8 mouse cellular contexts compared by ENCODE assay signal in the genomic region with DNA sequence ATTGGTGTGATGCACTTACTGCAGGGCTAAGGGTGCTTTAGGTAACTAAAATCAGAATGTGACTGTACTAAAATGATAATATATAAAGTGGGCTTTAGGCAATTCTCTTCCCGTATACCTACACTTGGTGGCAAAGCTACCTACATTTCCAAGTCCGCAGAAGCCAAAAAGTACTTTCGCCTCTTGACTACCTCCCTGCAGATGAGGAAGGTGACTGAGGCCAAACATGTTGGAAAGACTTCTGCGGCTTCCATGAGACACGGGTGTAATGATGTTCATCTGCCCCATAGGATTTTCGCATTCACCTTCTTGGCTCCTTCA. TPM values are rescaled to one million over a fixed set of nuclear protein-coding genes. Genes with fewer than 3 reads are reported as not detected.
DNase-seq lines count a peak whose midpoint lies in the region; ATAC-seq and TF ChIP-seq lines count a peak whose summit lies in the region.

No protein-coding gene starts in this region.

- no peaks in the 10 kb centered on the region for H3K9me3 ChIP-seq in hindbrain, embryonic 14.5 days (ENCODE audit: control insufficient read depth, low read length)
- H3K9me3 ChIP-seq in midbrain, embryonic 12.5 days = no peaks in the 10 kb centered on the region

- no peak for TF ChIP-seq CTCF in kidney, adult 2 months (conservative IDR thresholded peaks at IDR 0.05; ENCODE audit: insufficient read depth, insufficient read length, low read depth, low read length)
- no peak for TF ChIP-seq CTCF in bone marrow, adult 2 months (IDR thresholded peaks at IDR 0.05; ENCODE audit: control insufficient read depth, insufficient read depth, low read length)

- TF ChIP-seq POLR2A in kidney, adult 2 months (IDR thresholded peaks at IDR 0.05; ENCODE audit: low read depth, low read length) = no peak
- no peak for TF ChIP-seq POLR2A in bone marrow, adult 2 months (IDR thresholded peaks at IDR 0.05; ENCODE audit: borderline replicate concordance, control insufficient read depth, low read depth, low read length)

- peak overlapping the region; percentile 78 for H3K4me3 ChIP-seq in kidney, adult 2 months (ENCODE audit: insufficient read depth, low read depth, low read length)
- H3K4me3 ChIP-seq in bone marrow, adult 2 months (replicated peaks; ENCODE audit: control insufficient read depth, low read depth, low read length) = peak overlapping the region; percentile 73
- H3K4me3 ChIP-seq in hindbrain, embryonic 14.5 days (replicated peaks; ENCODE audit: low read length) = peak overlapping the region; percentile 97
- peak overlapping the region; percentile 98 for H3K4me3 ChIP-seq in midbrain, embryonic 12.5 days

- ATAC-seq in hindbrain, embryonic 14.5 days (ENCODE audit: low FRiP score) = no peak
- no peak for ATAC-seq in midbrain, embryonic 12.5 days (ENCODE audit: low FRiP score, low read depth)

- DNase-seq in kidney, adult 2 months = no peak
- DNase-seq in kidney, adult 9 months = no peak
- DNase-seq in hindbrain, embryonic 14.5 days (ENCODE audit: low spot score) = no peak
- no peak for DNase-seq in embryo, embryonic 11 days
- no peak for DNase-seq in gastrocnemius, postnatal 4 days (ENCODE audit: low spot score in 2 of 2)
- no peak for DNase-seq in retina, postnatal 1 day

- 22% methylated on average over 6 of the region's 6 CpGs for WGBS in kidney, adult 2 months
- WGBS in bone marrow, adult 2 months = 13% methylated on average over 6 of the region's 6 CpGs
- 9% methylated on average over 6 of the region's 6 CpGs for WGBS in hindbrain, embryonic 14.5 days
- 13% methylated on average over 6 of the region's 6 CpGs for WGBS in midbrain, embryonic 12.5 days

- peaks cover 6% of the 10 kb centered on the region; the same call in 1 of the 2 replicates for H3K4me1 ChIP-seq in kidney, adult 2 months (ENCODE audit: control insufficient read depth, insufficient read depth, low read length)
- no peaks in the 10 kb centered on the region; the same call in 1 of the 2 replicates for H3K4me1 ChIP-seq in bone marrow, adult 2 months (ENCODE audit: control insufficient read depth, insufficient read depth, low read length)
- H3K4me1 ChIP-seq in hindbrain, embryonic 14.5 days (replicated peaks; ENCODE audit: control insufficient read depth, insufficient read depth, low read length) = peaks cover 48% of the 10 kb centered on the region
- peaks cover 46% of the 10 kb centered on the region for H3K4me1 ChIP-seq in midbrain, embryonic 12.5 days

- H3K9ac ChIP-seq in hindbrain, embryonic 14.5 days = peak overlapping the region; percentile 98
- H3K9ac ChIP-seq in midbrain, embryonic 12.5 days (replicated peaks) = peak overlapping the region; percentile 66

- H3K27me3 ChIP-seq in kidney, adult 2 months (replicated peaks; ENCODE audit: control insufficient read depth, insufficient read depth, low read length) = no peaks in the 10 kb centered on the region
- no peaks in the 10 kb centered on the region for H3K27me3 ChIP-seq in hindbrain, embryonic 14.5 days (ENCODE audit: control insufficient read depth, insufficient read depth, low read length)
- no peaks in the 10 kb centered on the region for H3K27me3 ChIP-seq in midbrain, embryonic 12.5 days

- no peaks in the 10 kb centered on the region for H3K36me3 ChIP-seq in kidney, adult 2 months (ENCODE audit: control insufficient read depth, insufficient read depth, low read length)
- peaks cover 21% of the 10 kb centered on the region for H3K36me3 ChIP-seq in hindbrain, embryonic 14.5 days (replicated peaks; ENCODE audit: control insufficient read depth, insufficient read depth)
- H3K36me3 ChIP-seq in midbrain, embryonic 12.5 days = peaks cover 13% of the 10 kb centered on the region; the same call in 1 of the 2 replicates

- peak overlapping the region; percentile 59; the same call in 1 of the 2 replicates for H3K27ac ChIP-seq in kidney, adult 2 months (ENCODE audit: insufficient read depth, low read depth, low read length)
- H3K27ac ChIP-seq in bone marrow, adult 2 months (ENCODE audit: control insufficient read depth, insufficient read depth, low read depth, low read length, poor library complexity) = no peak overlapping the region
- H3K27ac ChIP-seq in hindbrain, embryonic 14.5 days = peak overlapping the region; percentile 89
- H3K27ac ChIP-seq in midbrain, embryonic 12.5 days (replicated peaks) = peak overlapping the region; percentile 89

- peak overlapping the region; percentile 73 for H3K4me2 ChIP-seq in hindbrain, embryonic 14.5 days (replicated peaks)
- peak overlapping the region; percentile 76 for H3K4me2 ChIP-seq in midbrain, embryonic 12.5 days (replicated peaks)

RNA-seq across cellular contexts. Expression of a gene that starts 0.7 kb away (rescaled TPM):
- 30.2 and 34.2 TPM in 2 replicates for polyA plus RNA-seq in kidney, adult 2 months (2012; rRNA removed)
- polyA plus RNA-seq in bone marrow, adult 2 months (2011; ENCODE audit: insufficient read depth, insufficient read length, low replicate concordance, missing spikeins) = 8.2 and 15.6 TPM in 2 replicates
- 24.2 and 25.4 TPM in 2 replicates for polyA plus RNA-seq in hindbrain, embryonic 14.5 days (2014; fragmentation: Nextera tagmentation; extraction: Ambion mirVana)
- 31.2 and 38.5 TPM in 2 replicates for polyA plus RNA-seq in midbrain, embryonic 12.5 days (2016; fragmentation: Nextera tagmentation; extraction: Ambion mirVana)
- total RNA-seq in gastrocnemius, postnatal 4 days (2021) = 10 to 100 TPM; 54.6 to 59.9 TPM

RNA-seq across cellular contexts. Expression of a gene that starts 26.5 kb away (rescaled TPM):
- 43.2 and 55.0 TPM in 2 replicates for polyA plus RNA-seq in kidney, adult 2 months (2012; rRNA removed)
- 37.3 and 60.9 TPM in 2 replicates for polyA plus RNA-seq in bone marrow, adult 2 months (2011; ENCODE audit: insufficient read depth, insufficient read length, low replicate concordance, missing spikeins)
- 251 and 253 TPM in 2 replicates for polyA plus RNA-seq in hindbrain, embryonic 14.5 days (2014; fragmentation: Nextera tagmentation; extraction: Ambion mirVana)
- 220 and 232 TPM in 2 replicates for polyA plus RNA-seq in midbrain, embryonic 12.5 days (2016; fragmentation: Nextera tagmentation; extraction: Ambion mirVana)
- 100 to 1,000 TPM; 126 to 128 TPM for total RNA-seq in gastrocnemius, postnatal 4 days (2021)

RNA-seq across cellular contexts. Expression of a gene that starts 56.8 kb away (rescaled TPM):
- polyA plus RNA-seq in kidney, adult 2 months (2012; rRNA removed) = 37.7 and 38.7 TPM in 2 replicates
- polyA plus RNA-seq in bone marrow, adult 2 months (2011; ENCODE audit: insufficient read depth, insufficient read length, low replicate concordance, missing spikeins) = 0.37 TPM in 1 of 2 replicates, not detected in the other
- 0.17 and 0.50 TPM in 2 replicates for polyA plus RNA-seq in hindbrain, embryonic 14.5 days (2014; fragmentation: Nextera tagmentation; extraction: Ambion mirVana)
- polyA plus RNA-seq in midbrain, embryonic 12.5 days (2016; fragmentation: Nextera tagmentation; extraction: Ambion mirVana) = 1.3 and 2.0 TPM in 2 replicates
- total RNA-seq in gastrocnemius, postnatal 4 days (2021) = 100 to 1,000 TPM; 441 to 517 TPM

Comparison
In these comparisons a context has a peak if more than half of its experiments do, and no peak if none do; other contexts are left out.
1. RNA of a gene that starts 56.8 kb away (polyA plus RNA-seq): 37.7 to 38.7 TPM in kidney, adult 2 months; 1.3 to 2.0 TPM in midbrain, embryonic 12.5 days, 0.37 TPM in bone marrow, adult 2 months and 0.17 to 0.50 TPM in hindbrain, embryonic 14.5 days; every median in the first group is over 10 times any median in the second.
2. Peak in every context shown above with its lines, with median percentiles within 50 percentile points of each other: H3K4me3 ChIP-seq.